Mouse (Mus musculus) MEL-GATA-1-ER (cell line): ENCODE measurements around the gene Cacna1i.

Source experiments
- DNase-seq: peaks from one replicate; pipeline ENCODE4 v3.0.0-alpha.2; 2012; ENCODE audit warnings: low read depth; ENCODE audit errors: extremely low read depth

The Cacna1i gene

GRCm38 (mm10) chr15:80271858-80272396 is 15.1 kb upstream of the Cacna1i start:
- no peak for DNase-seq

- no peak for DNase-seq
Observed at GRCm38 (mm10) chr15:80277107-80277506, 9.9 kb upstream of the Cacna1i start.

DNA sequence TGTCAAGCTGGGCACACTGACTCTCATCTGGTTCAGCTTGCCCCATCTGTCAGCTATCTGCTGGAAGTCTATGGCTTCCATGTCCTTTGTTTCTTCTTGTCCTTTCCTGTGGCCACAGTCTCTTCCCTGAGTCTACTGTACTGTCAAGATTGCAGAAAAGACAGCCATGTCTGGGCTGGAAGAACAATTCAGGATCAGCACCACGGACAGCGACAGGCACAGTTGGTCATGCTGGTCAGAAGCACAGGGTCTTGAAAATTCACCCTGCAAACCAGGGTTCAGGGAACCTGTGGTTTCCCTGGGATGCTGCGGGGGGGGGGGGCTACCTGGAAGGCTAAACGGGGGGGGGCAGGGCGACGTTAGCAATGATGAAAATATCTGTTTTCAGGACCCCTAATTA is 9.4 kb upstream of the Cacna1i start:
- no peak for DNase-seq

DNA sequence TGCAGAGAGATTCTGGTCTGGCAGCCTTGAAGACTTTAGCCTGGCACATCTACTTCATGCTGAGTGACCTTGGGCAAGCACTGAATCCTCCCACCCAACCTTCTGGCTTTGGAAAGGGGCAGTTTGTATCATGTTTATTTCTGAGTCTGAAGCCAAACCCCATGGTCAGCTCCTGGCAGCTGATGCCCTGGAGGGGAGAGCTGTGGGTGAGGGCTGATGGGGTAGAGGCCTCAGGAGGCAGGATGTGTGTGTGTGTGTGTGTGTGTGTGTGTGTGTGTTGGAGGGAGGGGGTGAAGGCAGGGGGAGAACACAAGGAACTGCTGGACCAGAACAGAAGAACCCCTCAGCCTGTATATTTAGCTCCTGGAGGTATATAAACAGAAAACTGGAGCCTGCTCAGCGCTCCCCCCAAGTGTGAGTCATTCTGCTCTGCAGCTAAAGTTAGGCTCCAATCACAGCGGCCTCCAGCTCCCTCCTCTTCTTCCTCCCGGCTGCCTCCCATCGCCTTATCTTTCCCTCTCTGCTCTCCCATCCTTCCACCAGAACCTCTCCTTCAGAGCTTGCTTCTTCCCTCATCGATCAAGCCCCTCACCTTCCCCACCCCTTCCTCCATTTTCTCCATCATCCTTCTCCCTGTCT is 8.8 kb upstream of the Cacna1i start:
- no peak for DNase-seq

- DNase-seq: no peak
Observed at GRCm38 (mm10) chr15:80279053-80279452, 8.0 kb upstream of the Cacna1i start.

DNA sequence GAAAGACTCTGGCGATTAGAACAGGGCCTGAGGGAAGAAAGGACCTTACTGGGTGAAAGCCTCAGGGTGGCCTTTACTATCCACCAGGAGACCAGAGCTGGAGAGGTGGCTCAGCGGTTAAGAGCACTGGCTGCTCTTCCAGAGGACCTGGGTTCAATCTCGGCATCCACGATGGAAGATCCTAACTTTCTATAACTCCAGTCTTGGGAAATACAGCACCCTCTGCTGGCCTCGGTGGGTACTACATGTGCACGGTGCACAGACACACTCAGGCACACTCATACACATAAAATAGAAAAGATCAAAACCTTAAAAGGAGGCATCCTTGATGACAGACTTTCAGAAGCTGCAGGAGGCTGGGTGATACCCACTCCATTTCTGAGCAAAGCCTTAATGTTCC is 6.4 kb upstream of the Cacna1i start:
- no peak for DNase-seq

DNA sequence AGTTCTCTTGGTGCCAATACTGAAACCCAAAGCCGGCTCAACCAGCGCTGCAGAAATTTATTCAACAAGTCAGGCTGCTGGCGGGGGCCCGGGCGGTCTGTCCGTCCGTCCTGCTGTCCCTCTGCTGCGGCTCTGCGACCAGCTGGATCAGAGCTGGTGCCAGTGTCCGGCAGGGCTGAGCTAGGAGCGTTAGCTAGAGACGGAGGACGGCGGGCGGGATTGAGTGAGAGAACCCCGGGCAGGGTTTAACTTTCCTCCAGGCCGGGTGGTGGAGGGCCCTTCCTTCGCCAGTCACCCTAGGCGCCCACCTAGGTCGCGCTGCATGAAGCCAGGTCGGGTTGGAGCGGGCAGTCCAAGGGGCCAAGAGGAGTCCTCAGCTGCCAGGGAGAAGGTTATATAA is 998 bp downstream of the Cacna1i start:
- no peak for DNase-seq

- peak; percentile 56 for DNase-seq
Observed at GRCm38 (mm10) chr15:80289436-80289835, 2.4 kb downstream of the Cacna1i start.

GRCm38 (mm10) chr15:80297146-80297545 is 10.1 kb downstream of the Cacna1i start:
- DNase-seq: no peak

- DNase-seq: no peak
Observed at GRCm38 (mm10) chr15:80303779-80304178, 16.7 kb downstream of the Cacna1i start.

- no peak for DNase-seq
Observed at GRCm38 (mm10) chr15:80304188-80304587, 17.1 kb downstream of the Cacna1i start.

DNA sequence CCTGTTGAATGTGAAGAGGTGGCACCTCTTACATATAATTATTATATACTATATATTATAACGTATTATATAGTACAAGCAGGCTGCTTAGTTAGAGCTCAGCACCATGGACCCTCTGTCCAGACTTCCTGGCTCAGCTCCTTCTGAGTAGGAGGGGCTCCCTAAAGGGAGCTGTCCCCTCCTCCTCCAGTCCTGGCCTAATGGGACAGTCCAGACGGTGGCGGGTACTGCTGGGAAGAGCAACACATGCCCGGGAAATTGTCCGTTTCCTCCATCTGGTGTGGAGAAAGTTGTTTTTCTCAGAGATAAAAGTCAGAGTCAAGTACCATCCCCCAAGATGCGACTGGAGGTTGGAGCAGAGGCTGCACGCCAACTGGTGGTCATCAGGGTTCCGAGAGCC is 19.1 kb downstream of the Cacna1i start:
- no peak for DNase-seq

DNA sequence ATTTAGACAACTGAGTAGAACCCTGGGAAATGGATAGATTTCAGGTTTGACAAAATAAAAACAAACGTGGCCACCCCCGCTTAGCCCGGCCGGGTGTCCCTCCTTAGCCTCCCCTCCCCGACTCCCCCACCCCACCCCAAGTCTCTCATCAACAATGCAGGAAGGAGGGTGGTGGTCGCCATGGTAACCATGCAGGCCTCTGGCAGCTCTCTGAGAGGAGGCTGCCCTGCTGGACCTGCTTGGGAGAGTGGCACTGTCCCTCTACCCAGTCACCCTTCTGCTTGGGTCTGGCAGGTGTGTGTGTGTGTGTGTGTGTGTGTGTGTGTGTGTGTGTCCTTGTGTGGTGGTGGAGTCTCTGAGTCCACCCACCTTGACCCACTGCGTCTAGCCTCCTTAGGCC is 27.7 kb downstream of the Cacna1i start:
- DNase-seq: no peak

DNA sequence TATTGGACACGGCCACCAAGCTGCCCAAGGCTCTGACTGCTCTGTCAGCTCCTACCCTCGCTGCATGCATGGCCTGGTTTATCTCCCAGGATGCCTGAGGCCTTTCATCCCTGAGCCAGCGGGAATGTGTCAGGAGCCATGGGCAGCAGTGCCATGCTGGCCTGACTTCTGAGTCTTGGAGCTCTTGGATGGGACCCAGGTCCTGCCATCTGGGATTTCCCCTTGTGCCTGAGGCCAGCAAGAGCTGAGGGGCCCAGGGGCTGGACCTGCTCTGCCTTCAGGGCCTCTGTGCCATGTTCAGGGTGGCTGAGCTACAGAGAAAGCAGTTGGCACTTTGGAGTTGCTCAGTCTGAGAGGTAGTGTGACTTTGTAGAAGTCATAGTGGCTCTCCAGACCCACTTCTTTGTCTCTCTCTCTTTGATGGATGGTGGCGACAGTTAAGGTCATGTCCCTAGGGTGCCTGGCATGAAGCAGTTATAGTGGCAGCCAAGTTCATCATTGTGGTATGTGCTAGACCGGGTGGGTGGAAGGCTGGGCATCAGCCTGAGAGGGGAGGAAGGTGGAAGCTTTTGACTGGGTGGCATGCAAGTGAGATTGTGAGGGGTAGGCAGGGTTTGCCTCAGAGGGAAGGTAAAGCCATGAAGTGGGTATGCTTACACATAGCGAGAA is 30.1 kb downstream of the Cacna1i start:
- no peak for DNase-seq

GRCm38 (mm10) chr15:80317841-80318530 is 30.9 kb downstream of the Cacna1i start:
- peak; percentile 9 for DNase-seq

DNA sequence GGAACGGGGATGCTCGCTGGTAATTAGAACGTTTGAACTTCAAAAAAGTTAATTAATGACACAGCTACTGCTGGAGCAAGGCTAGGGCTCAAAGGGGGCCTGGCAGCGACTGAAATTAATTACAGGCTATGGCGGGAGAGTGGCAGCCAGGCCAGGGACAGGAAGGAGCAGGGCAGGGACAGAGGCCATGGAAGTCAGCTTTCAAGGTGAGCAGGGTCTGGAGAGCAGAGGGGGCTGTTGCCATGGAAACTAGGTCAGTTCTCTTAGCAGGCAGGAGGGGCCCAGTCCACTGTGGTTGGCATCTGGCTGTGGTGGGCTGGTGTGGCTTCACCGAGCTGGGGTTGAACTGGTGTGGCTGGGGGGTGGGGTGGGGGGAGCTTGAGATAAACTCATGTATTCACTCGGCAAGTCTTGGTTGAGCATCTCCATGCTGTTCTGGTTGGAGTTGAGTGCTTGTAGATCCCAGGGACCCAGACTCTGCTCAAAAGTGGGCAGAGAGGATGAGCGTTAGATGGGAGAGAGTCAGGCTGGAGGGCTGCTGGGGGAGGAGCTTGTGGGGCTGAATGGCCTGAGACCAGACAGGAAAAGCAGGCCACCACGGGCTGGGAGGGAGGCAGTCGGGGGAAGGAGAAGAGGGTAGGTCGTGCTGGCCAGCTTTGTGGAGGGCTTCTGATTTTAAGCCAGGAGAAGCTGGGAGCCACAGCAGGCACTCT is 31.7 kb downstream of the Cacna1i start:
- DNase-seq: no peak

GRCm38 (mm10) chr15:80319315-80319714 is 32.3 kb downstream of the Cacna1i start:
- no peak for DNase-seq

GRCm38 (mm10) chr15:80319921-80320320 is 32.9 kb downstream of the Cacna1i start:
- no peak for DNase-seq

GRCm38 (mm10) chr15:80325207-80325606 is 38.2 kb downstream of the Cacna1i start:
- no peak for DNase-seq

- DNase-seq: no peak
Observed at GRCm38 (mm10) chr15:80325756-80326155, 38.7 kb downstream of the Cacna1i start.

DNA sequence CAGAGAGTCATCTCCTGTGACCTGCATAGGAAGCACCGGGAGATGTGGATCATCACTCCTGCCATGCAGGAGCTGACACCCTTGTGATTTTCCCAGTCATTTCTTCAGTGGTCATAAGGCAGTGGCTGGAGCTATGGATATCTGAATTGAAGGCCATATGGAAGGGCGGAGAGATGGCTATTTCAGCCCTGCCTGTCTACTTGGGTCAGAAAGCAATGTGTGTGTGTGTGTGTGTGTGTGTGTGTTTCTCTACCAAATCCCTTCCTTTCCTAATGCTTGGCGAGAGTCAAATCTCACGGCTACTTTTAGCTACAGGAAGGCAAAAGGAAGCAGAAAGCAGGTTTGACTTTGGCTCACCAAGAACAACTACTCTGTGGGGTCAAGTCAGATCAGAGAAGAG is 39.9 kb downstream of the Cacna1i start:
- DNase-seq: no peak
